Mouse (Mus musculus): ENCODE measurements around the gene Gcnt2.

DNA sequence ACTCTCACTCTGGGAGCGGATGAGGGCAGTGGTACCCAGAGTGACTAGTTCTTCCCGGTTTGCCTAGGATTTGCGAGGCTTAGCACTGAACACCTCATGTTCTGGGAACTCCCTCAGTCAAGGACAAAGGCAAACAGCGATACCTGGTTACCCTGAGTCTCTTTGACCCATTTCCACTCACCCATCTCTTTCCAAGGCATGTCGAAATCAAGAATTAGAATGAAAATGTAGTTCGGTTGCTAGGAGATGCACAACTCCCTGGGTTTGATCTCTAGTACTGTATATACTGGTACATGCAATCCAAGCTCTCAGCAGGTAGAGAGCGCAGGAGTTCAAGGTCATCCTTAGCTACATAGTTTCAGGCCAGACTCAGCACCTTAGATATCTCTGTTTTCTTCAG, 47.0 kb downstream of the Gcnt2 start:
- TF ChIP-seq POLR2A (IDR thresholded peaks at IDR 0.05; ENCODE audit: insufficient read length, low read depth) = no peak
- no peak for TF ChIP-seq CEBPB (IDR thresholded peaks at IDR 0.05; ENCODE audit: insufficient read depth, poor library complexity, severe bottlenecking)
- TF ChIP-seq MAX (IDR thresholded peaks at IDR 0.05; ENCODE audit: low read depth) = no peak
- no peak for TF ChIP-seq USF1 (IDR thresholded peaks at IDR 0.05; ENCODE audit: low read depth)
- TF ChIP-seq TCF3 (IDR thresholded peaks at IDR 0.05; ENCODE audit: insufficient read length, low read depth) = no peak
- no peak for TF ChIP-seq MYOG (IDR thresholded peaks at IDR 0.05; ENCODE audit: control insufficient read depth in 1 of 3, insufficient read depth in 1 of 3, insufficient read length in 2 of 3, low read depth in 2 of 3)
- no peak for TF ChIP-seq POLR2AphosphoS2 (IDR thresholded peaks at IDR 0.05; ENCODE audit: insufficient read length, low read depth)
- no peak for TF ChIP-seq E2F4 (IDR thresholded peaks at IDR 0.05; ENCODE audit: insufficient read depth)

Measured in myocyte (in vitro differentiated cells).